Mouse (Mus musculus): ENCODE data around the gene Noc2l.

DNA sequence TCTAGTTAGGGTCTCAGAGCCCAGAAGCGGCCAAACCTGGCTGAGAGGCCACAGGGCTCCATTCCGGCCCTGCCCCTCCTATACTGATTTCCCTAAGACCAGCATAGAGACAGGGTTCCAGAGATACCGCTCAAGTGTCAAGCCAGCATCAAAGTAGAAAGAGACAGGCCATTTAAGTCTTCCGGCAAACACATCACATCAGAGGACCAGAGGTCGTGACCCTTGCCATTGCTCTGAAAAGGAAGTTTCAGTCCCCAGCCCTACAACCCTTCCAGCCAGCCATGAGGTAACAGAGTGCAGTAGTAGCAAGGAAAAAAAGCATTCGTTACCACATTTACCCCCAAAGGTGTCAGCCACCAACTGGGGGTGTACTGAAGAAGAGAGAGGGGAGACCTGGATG lies 41.5 kb upstream of the Noc2l start:
- no peak for TF ChIP-seq CTCF (IDR thresholded peaks at IDR 0.05; ENCODE audit: insufficient read depth, low read depth, low read length)
- TF ChIP-seq POLR2A (IDR thresholded peaks at IDR 0.05; ENCODE audit: insufficient read depth, low read depth, low read length), result no peak
